Mouse (Mus musculus) WW6 (cell line): Measurements from ENCODE around the gene Pigx.

Source experiments
- DNase-seq: peaks from one replicate; pipeline ENCODE4 v3.0.0-alpha.2; 2013; ENCODE audit warnings: low read depth, low spot score

The Pigx gene

GRCm38 (mm10) chr16:32062226-32062625, 37.3 kb downstream of the Pigx start:
- DNase-seq = no peak

DNA sequence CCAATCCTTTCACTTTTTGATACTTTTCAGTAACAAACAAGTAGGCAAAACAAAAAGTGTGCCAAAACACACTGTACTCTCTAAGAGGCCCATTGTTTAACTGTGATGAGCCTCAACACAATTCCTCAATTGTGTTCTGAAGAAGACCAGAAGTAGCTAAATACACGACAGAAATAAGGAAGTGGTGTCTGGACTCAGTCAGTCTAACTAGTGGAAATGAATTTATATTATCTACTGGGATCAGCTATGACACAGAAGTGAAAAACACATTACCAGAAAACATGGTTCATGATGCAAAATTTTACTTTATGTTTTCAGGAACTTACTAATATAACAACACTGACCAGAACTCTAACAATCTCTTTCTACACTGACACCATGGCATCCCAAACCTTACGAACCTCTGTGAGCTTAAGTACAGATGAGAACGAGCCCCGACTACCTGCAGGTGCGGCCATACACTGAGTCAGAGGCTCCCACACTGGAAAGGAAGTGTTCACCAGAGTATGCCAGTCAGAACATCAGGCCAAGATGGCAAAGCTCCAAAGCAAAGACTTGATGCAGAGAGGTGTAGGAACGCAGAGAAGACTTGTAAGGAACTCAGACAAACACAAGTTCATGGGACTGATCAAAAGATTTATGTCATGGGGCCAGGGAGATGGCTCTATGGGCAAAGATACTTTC, 39.6 kb downstream of the Pigx start:
- no peak for DNase-seq

DNA sequence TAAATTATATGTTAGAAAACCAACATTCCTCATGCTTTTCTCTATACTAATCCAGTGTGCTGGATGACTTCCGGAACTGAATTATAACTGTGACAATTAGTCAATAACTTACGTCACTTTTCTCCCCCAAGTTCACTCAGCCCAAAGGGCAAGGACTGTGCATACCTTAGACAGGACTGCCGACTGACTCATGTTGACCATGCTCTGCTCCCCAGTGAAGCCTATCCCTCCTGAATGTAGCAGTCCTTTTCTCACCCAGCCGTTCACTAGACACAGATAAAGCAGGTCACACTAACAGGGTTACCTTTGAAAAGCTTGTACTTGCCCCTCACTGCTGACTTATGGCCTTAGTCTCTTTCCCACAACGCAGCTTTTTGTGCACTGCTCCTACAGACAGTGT, 40.7 kb downstream of the Pigx start:
- DNase-seq = no peak

GRCm38 (mm10) chr16:32042367-32042766, 57.2 kb downstream of the Pigx start:
- no peak for DNase-seq
